Mouse (Mus musculus) brain, embryonic 18.5 days (tissue): ENCODE measurements around the gene Cdkl1.

Experiments used
- DNase-seq: peaks from one replicate; pipeline ENCODE4 v3.0.0-alpha.2; 2012; ENCODE audit warnings: low read depth, low spot score

The Cdkl1 gene

GRCm38 (mm10) chr12:69783247-69784025, 7.6 kb downstream of the Cdkl1 start:
- no peak for DNase-seq

GRCm38 (mm10) chr12:69781935-69782650, 9.0 kb downstream of the Cdkl1 start:
- no peak for DNase-seq

- no peak for DNase-seq
Observed at GRCm38 (mm10) chr12:69781480-69781879, 9.6 kb downstream of the Cdkl1 start.

GRCm38 (mm10) chr12:69777957-69778356, 13.1 kb downstream of the Cdkl1 start:
- DNase-seq: no peak

GRCm38 (mm10) chr12:69777341-69777730, 13.7 kb downstream of the Cdkl1 start:
- DNase-seq: no peak

GRCm38 (mm10) chr12:69776607-69777340, 14.3 kb downstream of the Cdkl1 start:
- DNase-seq: no peak

- no peak for DNase-seq
Observed at GRCm38 (mm10) chr12:69768841-69769240, 22.2 kb downstream of the Cdkl1 start.

GRCm38 (mm10) chr12:69767476-69768258, 23.4 kb downstream of the Cdkl1 start:
- DNase-seq: no peak

GRCm38 (mm10) chr12:69766185-69766904, 24.7 kb downstream of the Cdkl1 start:
- DNase-seq: no peak

GRCm38 (mm10) chr12:69765543-69765942, 25.5 kb downstream of the Cdkl1 start:
- no peak for DNase-seq

GRCm38 (mm10) chr12:69761603-69762002, 29.5 kb downstream of the Cdkl1 start:
- no peak for DNase-seq

- DNase-seq: no peak
Observed at GRCm38 (mm10) chr12:69760743-69761406, 30.2 kb downstream of the Cdkl1 start.

- no peak for DNase-seq
Observed at GRCm38 (mm10) chr12:69760014-69760413, 31.1 kb downstream of the Cdkl1 start.

GRCm38 (mm10) chr12:69759267-69759885, 31.7 kb downstream of the Cdkl1 start:
- no peak for DNase-seq

GRCm38 (mm10) chr12:69758221-69759185, 32.6 kb downstream of the Cdkl1 start:
- no peak for DNase-seq

GRCm38 (mm10) chr12:69757418-69758141, 33.5 kb downstream of the Cdkl1 start:
- no peak for DNase-seq

GRCm38 (mm10) chr12:69756015-69756414, 35.1 kb downstream of the Cdkl1 start:
- no peak for DNase-seq

GRCm38 (mm10) chr12:69753936-69754335, 37.1 kb downstream of the Cdkl1 start:
- DNase-seq: no peak
